Mouse (Mus musculus): Measurements from ENCODE around the gene Col3a1. TPM values are rescaled to one million over a fixed set of nuclear protein-coding genes. Genes with fewer than 3 reads are reported as not detected.

Col3a1 gene
- polyA plus RNA-seq, 1 experiment, result 18.4 TPM

DNA sequence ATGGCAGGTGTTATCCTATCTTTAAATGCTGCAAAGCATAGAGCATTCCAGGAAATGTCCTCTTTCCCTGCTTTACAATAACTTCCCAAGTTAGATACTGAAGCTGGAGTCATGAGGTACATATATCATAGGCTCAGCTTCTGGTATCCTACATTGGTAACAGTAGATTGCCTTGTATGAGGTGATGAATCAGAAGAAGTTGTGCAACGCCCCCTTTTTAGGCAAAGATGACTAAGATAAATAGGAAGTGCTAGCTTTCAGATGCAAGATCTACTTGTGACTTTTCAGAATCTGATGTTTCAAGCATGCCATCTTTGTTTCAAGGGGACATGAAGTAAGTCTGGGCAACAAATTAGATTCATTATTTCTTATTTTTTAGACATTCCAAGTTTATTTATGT, 6.9 kb downstream of the Col3a1 start:
- no peaks in the 10 kb centered on the region for H3K36me3 ChIP-seq (ENCODE audit: control insufficient read depth, insufficient read depth, low read length)
- no peaks in the 10 kb centered on the region for H3K4me1 ChIP-seq (replicated peaks; ENCODE audit: control insufficient read depth, insufficient read depth, low read length)
- no peak overlapping the region for H3K27ac ChIP-seq (ENCODE audit: control insufficient read depth, insufficient read depth, low read length)
- TF ChIP-seq POLR2A (IDR thresholded peaks at IDR 0.05; ENCODE audit: control insufficient read depth, extremely low read depth, insufficient read depth, low read length, poor library complexity), result no peak
- TF ChIP-seq CTCF (IDR thresholded peaks at IDR 0.05; ENCODE audit: borderline replicate concordance, control insufficient read depth, extremely low read depth, insufficient read depth, low read length, poor library complexity), result no peak
- DNase-seq, result no peak
- H3K27me3 ChIP-seq (ENCODE audit: control insufficient read depth, insufficient read depth, low read length), result no peaks in the 10 kb centered on the region
- no peak overlapping the region for H3K4me3 ChIP-seq (ENCODE audit: control insufficient read depth, insufficient read depth, low read length)
- WGBS, result 76% methylated on average over 1 of the region's 1 CpGs

- no peaks in the 10 kb centered on the region for H3K27me3 ChIP-seq (ENCODE audit: control insufficient read depth, insufficient read depth, low read length)
- no peak for DNase-seq
- H3K36me3 ChIP-seq (ENCODE audit: control insufficient read depth, insufficient read depth, low read length), result no peaks in the 10 kb centered on the region
- no peak overlapping the region for H3K27ac ChIP-seq (ENCODE audit: control insufficient read depth, insufficient read depth, low read length)
- no peak for TF ChIP-seq CTCF (IDR thresholded peaks at IDR 0.05; ENCODE audit: borderline replicate concordance, control insufficient read depth, extremely low read depth, insufficient read depth, low read length, poor library complexity)
- TF ChIP-seq POLR2A (IDR thresholded peaks at IDR 0.05; ENCODE audit: control insufficient read depth, extremely low read depth, insufficient read depth, low read length, poor library complexity), result no peak
- H3K4me3 ChIP-seq (ENCODE audit: control insufficient read depth, insufficient read depth, low read length), result no peak overlapping the region
- H3K4me1 ChIP-seq (replicated peaks; ENCODE audit: control insufficient read depth, insufficient read depth, low read length), result no peaks in the 10 kb centered on the region
These were observed 9.5 kb downstream of the Col3a1 start for GRCm38 (mm10) chr1:45320861-45321260.

DNA sequence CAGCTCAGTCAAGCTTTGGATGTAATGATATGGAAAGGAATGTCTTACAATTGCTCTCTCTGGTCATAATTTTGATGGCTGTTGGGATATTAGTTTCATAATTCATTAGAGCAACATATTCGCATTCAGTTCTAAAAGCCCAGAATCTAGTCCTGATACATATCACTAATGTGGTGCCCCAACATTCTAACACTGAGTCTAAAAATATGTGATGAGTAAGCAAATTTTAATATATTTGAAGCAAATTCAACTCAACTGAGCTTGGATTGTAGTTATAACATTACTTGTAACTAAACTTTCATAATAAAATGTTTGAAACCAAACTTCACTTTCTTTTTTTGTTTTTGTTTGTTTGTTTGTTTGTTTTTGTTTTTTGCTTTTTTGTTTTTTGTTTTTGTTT, 17.8 kb downstream of the Col3a1 start:
- no peak overlapping the region for H3K27ac ChIP-seq (ENCODE audit: control insufficient read depth, insufficient read depth, low read length)
- no peaks in the 10 kb centered on the region for H3K36me3 ChIP-seq (ENCODE audit: control insufficient read depth, insufficient read depth, low read length)
- WGBS, result 91% methylated on average over 1 of the region's 1 CpGs
- no peak for DNase-seq
- no peaks in the 10 kb centered on the region for H3K4me1 ChIP-seq (replicated peaks; ENCODE audit: control insufficient read depth, insufficient read depth, low read length)
- H3K4me3 ChIP-seq (ENCODE audit: control insufficient read depth, insufficient read depth, low read length), result no peak overlapping the region
- H3K27me3 ChIP-seq (ENCODE audit: control insufficient read depth, insufficient read depth, low read length), result no peaks in the 10 kb centered on the region
- TF ChIP-seq CTCF (IDR thresholded peaks at IDR 0.05; ENCODE audit: borderline replicate concordance, control insufficient read depth, extremely low read depth, insufficient read depth, low read length, poor library complexity), result no peak
- TF ChIP-seq POLR2A (IDR thresholded peaks at IDR 0.05; ENCODE audit: control insufficient read depth, extremely low read depth, insufficient read depth, low read length, poor library complexity), result no peak

DNA sequence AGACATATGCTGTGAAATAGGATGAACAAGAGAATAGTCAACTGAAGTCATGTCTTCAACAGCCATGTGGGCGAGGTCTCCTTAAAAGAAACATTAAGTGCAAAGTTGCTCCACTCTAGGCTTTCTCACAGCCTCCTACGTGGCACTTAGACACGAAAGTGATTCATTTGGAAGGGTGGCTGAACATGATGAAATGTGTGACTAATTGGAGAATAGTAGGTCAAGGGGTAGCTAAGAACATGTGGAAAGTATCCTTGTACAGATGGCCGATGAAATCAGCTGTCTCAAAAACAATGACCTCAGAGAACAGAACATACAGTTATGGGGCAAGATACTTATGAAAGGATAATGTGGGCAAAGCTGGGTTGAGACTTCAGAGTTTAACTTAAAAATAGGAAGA, 44.6 kb downstream of the Col3a1 start:
- DNase-seq, result no peak

GRCm38 (mm10) chr1:45358020-45358419, 46.7 kb downstream of the Col3a1 start:
- WGBS, result 81% methylated on average over 1 of the region's 1 CpGs
- no peak overlapping the region for H3K27ac ChIP-seq (ENCODE audit: control insufficient read depth, insufficient read depth, low read length)
- no peaks in the 10 kb centered on the region for H3K27me3 ChIP-seq (ENCODE audit: control insufficient read depth, insufficient read depth, low read length)
- DNase-seq, result no peak
- no peaks in the 10 kb centered on the region for H3K4me1 ChIP-seq (replicated peaks; ENCODE audit: control insufficient read depth, insufficient read depth, low read length)
- no peak for TF ChIP-seq POLR2A (IDR thresholded peaks at IDR 0.05; ENCODE audit: control insufficient read depth, extremely low read depth, insufficient read depth, low read length, poor library complexity)
- TF ChIP-seq CTCF (IDR thresholded peaks at IDR 0.05; ENCODE audit: borderline replicate concordance, control insufficient read depth, extremely low read depth, insufficient read depth, low read length, poor library complexity), result no peak
- H3K4me3 ChIP-seq (ENCODE audit: control insufficient read depth, insufficient read depth, low read length), result no peak overlapping the region
- H3K36me3 ChIP-seq (ENCODE audit: control insufficient read depth, insufficient read depth, low read length), result no peaks in the 10 kb centered on the region

More for the DNA sequence above, 44.6 kb downstream of the Col3a1 start:
- Histone ChIP-seq H3K27me3 (ENCODE audit: control insufficient read depth, insufficient read depth, low read length) (no peaks in the 10 kb centered on the region), H3K27ac (ENCODE audit: control insufficient read depth, insufficient read depth, low read length) (no peak overlapping the region), H3K4me3 (ENCODE audit: control insufficient read depth, insufficient read depth, low read length) (no peak overlapping the region), H3K4me1 (replicated peaks; ENCODE audit: control insufficient read depth, insufficient read depth, low read length) (no peaks in the 10 kb centered on the region), H3K36me3 (ENCODE audit: control insufficient read depth, insufficient read depth, low read length) (no peaks in the 10 kb centered on the region)
- WGBS, result 85% methylated on average over 4 of the region's 4 CpGs
- TF ChIP-seq POLR2A (IDR thresholded peaks at IDR 0.05; ENCODE audit: control insufficient read depth, extremely low read depth, insufficient read depth, low read length, poor library complexity), result no peak
- TF ChIP-seq CTCF (IDR thresholded peaks at IDR 0.05; ENCODE audit: borderline replicate concordance, control insufficient read depth, extremely low read depth, insufficient read depth, low read length, poor library complexity), result no peak

DNA sequence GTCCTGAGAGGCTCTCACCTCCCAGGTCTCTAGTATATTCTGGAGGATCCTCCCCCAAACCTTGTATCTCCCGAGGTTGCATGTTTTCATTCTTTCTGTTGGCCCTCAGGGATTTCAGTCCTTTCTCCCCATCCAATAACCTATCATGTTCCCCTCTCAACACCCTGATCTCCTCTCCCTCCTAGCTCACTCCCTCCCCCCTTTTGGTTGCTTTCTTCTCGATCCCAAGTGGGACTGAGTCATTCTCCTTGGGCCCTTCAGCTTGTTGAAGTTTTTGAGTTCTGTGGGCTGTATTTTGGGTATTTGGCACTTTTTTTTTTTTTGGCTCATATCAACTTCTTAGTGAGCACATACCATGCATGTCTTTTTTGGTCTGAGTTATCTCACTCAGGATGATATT, 47.8 kb downstream of the Col3a1 start:
- no peak for TF ChIP-seq CTCF (IDR thresholded peaks at IDR 0.05; ENCODE audit: borderline replicate concordance, control insufficient read depth, extremely low read depth, insufficient read depth, low read length, poor library complexity)
- TF ChIP-seq POLR2A (IDR thresholded peaks at IDR 0.05; ENCODE audit: control insufficient read depth, extremely low read depth, insufficient read depth, low read length, poor library complexity), result no peak
- no peaks in the 10 kb centered on the region for H3K27me3 ChIP-seq (ENCODE audit: control insufficient read depth, insufficient read depth, low read length)
- DNase-seq, result no peak

GRCm38 (mm10) chr1:45359673-45360072, 48.3 kb downstream of the Col3a1 start:
- 93% methylated on average over 2 of the region's 2 CpGs for WGBS
- TF ChIP-seq POLR2A (IDR thresholded peaks at IDR 0.05; ENCODE audit: control insufficient read depth, extremely low read depth, insufficient read depth, low read length, poor library complexity) (no peak), CTCF (IDR thresholded peaks at IDR 0.05; ENCODE audit: borderline replicate concordance, control insufficient read depth, extremely low read depth, insufficient read depth, low read length, poor library complexity) (no peak)

More for the DNA sequence above, 47.8 kb downstream of the Col3a1 start:
- Histone ChIP-seq H3K27ac (ENCODE audit: control insufficient read depth, insufficient read depth, low read length) (no peak overlapping the region), H3K4me1 (replicated peaks; ENCODE audit: control insufficient read depth, insufficient read depth, low read length) (no peaks in the 10 kb centered on the region), H3K36me3 (ENCODE audit: control insufficient read depth, insufficient read depth, low read length) (no peaks in the 10 kb centered on the region), H3K4me3 (ENCODE audit: control insufficient read depth, insufficient read depth, low read length) (no peak overlapping the region)
- WGBS, result 76% methylated on average over 2 of the region's 2 CpGs

More at GRCm38 (mm10) chr1:45359673-45360072, 48.3 kb downstream of the Col3a1 start:
- no peak for DNase-seq
- Histone ChIP-seq H3K27ac (ENCODE audit: control insufficient read depth, insufficient read depth, low read length) (no peak overlapping the region), H3K27me3 (ENCODE audit: control insufficient read depth, insufficient read depth, low read length) (no peaks in the 10 kb centered on the region), H3K4me1 (replicated peaks; ENCODE audit: control insufficient read depth, insufficient read depth, low read length) (no peaks in the 10 kb centered on the region), H3K4me3 (ENCODE audit: control insufficient read depth, insufficient read depth, low read length) (no peak overlapping the region), H3K36me3 (ENCODE audit: control insufficient read depth, insufficient read depth, low read length) (no peaks in the 10 kb centered on the region)

All from thymus, adult 2 months (tissue).